Mouse (Mus musculus): ENCODE data around the gene Clgn.
"Not testable (repeated sequence)": the region's sequence is repeated elsewhere in the genome, so short reads cannot be mapped to it uniquely, and the experiment has no call there.

The Clgn gene

DNA sequence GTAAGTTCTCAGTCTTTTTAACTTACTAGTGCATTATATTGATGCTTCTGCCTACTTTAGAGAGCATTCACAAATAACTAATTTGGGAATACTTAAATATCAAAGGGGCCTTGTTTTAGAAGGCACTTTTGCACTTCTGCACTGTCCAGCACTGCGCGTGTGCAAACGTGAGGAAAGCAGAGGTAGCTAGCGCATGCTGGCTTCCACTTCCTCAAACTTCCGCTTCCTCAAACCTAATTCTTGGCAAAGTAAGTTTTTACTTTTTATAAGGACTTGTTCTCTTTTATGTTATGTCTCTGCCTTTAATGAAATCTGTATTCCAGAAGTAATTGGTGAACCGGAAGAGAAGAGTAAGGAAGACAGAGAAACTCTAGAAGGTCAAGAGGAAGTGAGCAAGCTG lies 35.5 kb downstream of the Clgn start:
- no peak for DNase-seq

- no peak for DNase-seq
These were observed 36.6 kb downstream of the Clgn start for GRCm38 (mm10) chr8:83426104-83426759.

- peak; percentile 10 for DNase-seq
These were observed 37.3 kb downstream of the Clgn start for GRCm38 (mm10) chr8:83426949-83427348.

GRCm38 (mm10) chr8:83428621-83429020 lies 39.0 kb downstream of the Clgn start:
- not testable (repeated sequence) for DNase-seq

- DNase-seq: no peak
These were observed 39.4 kb downstream of the Clgn start for GRCm38 (mm10) chr8:83429071-83429524.

DNA sequence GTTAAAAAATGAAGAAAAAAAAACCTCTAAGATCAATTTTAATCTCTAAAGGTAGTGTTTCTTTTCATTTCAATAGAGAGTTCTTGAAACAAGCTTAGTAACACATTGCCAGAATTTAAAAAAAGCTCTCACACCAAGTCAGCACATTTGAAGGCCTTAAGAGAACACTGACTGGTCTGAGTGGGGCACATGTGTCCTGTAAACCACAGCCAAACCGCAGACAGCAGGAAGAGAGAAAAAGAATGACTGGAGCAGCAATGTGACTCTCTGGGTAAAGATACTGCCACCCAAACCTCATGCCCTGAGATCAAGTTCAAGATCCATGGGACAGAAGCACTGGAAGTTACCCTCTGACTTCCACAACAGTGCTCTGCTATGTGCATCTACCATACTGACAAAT lies 47.4 kb downstream of the Clgn start:
- no peak for DNase-seq

DNA sequence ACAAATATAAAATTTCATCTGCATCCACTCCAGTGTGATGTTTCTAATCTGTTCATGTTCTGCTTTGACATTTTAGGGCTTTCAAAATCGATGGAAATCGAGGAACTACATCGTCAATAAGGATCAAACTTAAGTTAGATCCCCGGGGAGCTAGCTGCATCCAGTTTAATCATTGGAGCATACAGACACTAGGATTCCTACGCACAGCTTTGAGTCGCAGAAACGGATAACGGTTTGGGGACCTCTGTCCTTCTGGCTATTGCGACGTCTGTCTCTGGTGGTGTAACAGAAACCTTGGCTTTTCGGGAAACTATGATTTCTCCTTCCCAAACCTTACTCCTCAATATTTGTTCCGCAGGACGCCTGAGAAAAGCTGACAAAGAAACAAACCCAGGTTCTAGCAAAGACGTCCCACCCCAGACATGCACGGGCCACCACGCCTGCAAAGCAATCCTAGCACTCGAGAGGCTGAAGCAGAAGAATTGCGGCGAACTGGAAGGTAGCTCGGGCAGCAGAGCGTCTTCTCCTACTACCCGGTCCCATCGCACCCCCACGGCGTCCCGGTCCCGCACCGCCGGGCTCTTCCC lies 52.1 kb downstream of the Clgn start:
- no peak for DNase-seq

GRCm38 (mm10) chr8:83442243-83443051 lies 52.8 kb downstream of the Clgn start:
- DNase-seq: peak; percentile 98

DNA sequence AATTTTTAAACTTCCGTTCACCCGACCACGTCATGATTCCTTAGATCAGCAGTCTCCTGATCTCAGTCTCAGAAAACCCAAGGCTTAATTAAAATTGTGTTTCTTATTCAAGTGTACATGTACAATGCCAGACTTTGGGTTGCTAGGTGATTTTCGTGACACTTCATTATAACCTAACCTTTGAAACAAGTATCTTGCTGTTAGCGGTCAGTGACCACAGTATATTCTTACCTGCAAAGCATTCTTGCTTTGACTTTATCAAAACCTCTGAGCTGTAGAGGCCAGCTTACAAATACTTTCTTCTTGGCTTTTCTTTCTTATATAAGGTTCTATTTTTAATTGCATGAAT lies 53.4 kb downstream of the Clgn start:
- no peak for DNase-seq

- peak; percentile 54 for DNase-seq
These were observed 60.3 kb downstream of the Clgn start for GRCm38 (mm10) chr8:83449960-83450359.

- no peak for DNase-seq
These were observed 61.4 kb downstream of the Clgn start for GRCm38 (mm10) chr8:83451056-83451455.

DNA sequence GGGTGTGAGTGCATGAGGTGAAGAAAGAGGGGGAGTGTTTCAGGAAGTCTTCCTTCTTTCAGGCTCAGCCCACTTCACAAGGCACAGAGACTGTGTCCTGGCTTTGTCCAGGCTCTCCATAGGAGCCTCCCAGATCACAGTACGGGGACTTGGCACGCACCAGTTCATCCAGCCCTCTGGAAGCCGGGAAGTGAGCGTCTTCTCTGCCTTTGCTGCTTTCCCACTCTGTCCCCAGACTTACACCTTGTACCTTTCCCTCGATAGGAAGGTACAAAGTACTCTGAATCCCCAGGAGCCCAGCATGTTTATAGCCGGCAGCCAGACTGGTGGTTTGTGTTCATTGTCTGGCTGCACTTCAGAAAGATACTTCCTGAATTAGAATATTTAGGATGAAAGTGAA lies 67.5 kb downstream of the Clgn start:
- no peak for DNase-seq

GRCm38 (mm10) chr8:83458222-83458621 lies 68.6 kb downstream of the Clgn start, which contains the start of gene Scoc:
Gene Scoc (minus strand): TSS chr8:83458391.
- no peak for DNase-seq

GRCm38 (mm10) chr8:83459606-83460005 lies 69.9 kb downstream of the Clgn start:
- no peak for DNase-seq
